11 mouse cellular contexts compared by ENCODE assay signal in genomic region chr6:70967422-70967821, GRCm38 (mm10). TPM values are rescaled to one million over a fixed set of nuclear protein-coding genes. Genes with fewer than 3 reads are reported as not detected.
DNase-seq lines count a peak whose midpoint lies in the region; ATAC-seq and TF ChIP-seq lines count a peak whose summit lies in the region.
"Had no signal": no experiment of that assay in that cellular context is flagged by ENCODE, and none has a peak within 500 bp of the region (broad histone marks: within the 10 kb centered on the region; RNA-seq: fewer than 3 reads in every experiment).

No protein-coding gene starts in this region.

- no peak overlapping the region for H3K9ac ChIP-seq in hindbrain, embryonic 15.5 days
- no peak overlapping the region for H3K9ac ChIP-seq in midbrain, embryonic 15.5 days

- intact Hi-C loops in left cerebral cortex, postnatal 4 days (cut with DNase I), result no loop called here

- no peaks in the 10 kb centered on the region for H3K9me3 ChIP-seq in hindbrain, embryonic 15.5 days
- H3K9me3 ChIP-seq in midbrain, embryonic 15.5 days, result no peaks in the 10 kb centered on the region

- 2% methylated on average over 8 of the region's 8 CpGs for WGBS in hindbrain, embryonic 15.5 days
- 1% methylated on average over 8 of the region's 8 CpGs for WGBS in midbrain, embryonic 15.5 days
- WGBS in cerebellum, adult 2 months, result 5% methylated on average over 8 of the region's 8 CpGs

- peak overlapping the region; percentile 50 for H3K4me2 ChIP-seq in hindbrain, embryonic 15.5 days
- peak overlapping the region; percentile 43 for H3K4me2 ChIP-seq in midbrain, embryonic 15.5 days

- peak; percentile 9 for DNase-seq in kidney, adult 9 months
- no peak for DNase-seq in kidney, adult 8-10 months
- DNase-seq in embryo, embryonic 10.5 days (ENCODE audit: low spot score), result peak; percentile 50
- no peak for DNase-seq in cerebellum, adult 2 months
- DNase-seq in left cerebral cortex, postnatal 4 days, result no peak
- DNase-seq: cerebellum, adult 9-11 months had no signal

- ATAC-seq in hindbrain, embryonic 15.5 days (ENCODE audit: low FRiP score, low read depth), result no peak
- peak; percentile 22; the same call in 1 of the 2 replicates for ATAC-seq in midbrain, embryonic 15.5 days (replicated peaks)
- ATAC-seq in cerebellum, adult (ENCODE audit: insufficient number of reproducible peaks, low FRiP score, low TSS enrichment), result no peak

- TF ChIP-seq POLR2A in cerebellum, adult 2 months (IDR thresholded peaks at IDR 0.05; ENCODE audit: borderline replicate concordance, insufficient read depth, low read length), result no peak

- H3K36me3 ChIP-seq in hindbrain, embryonic 15.5 days, result no peaks in the 10 kb centered on the region
- H3K36me3 ChIP-seq in midbrain, embryonic 15.5 days (replicated peaks), result no peaks in the 10 kb centered on the region

- TF ChIP-seq CTCF in cerebellum, adult 2 months (IDR thresholded peaks at IDR 0.05; ENCODE audit: borderline replicate concordance, insufficient read depth, low read depth, low read length), result no peak

- peaks cover 6% of the 10 kb centered on the region; the same call in 1 of the 2 replicates for H3K4me1 ChIP-seq in hindbrain, embryonic 15.5 days (replicated peaks)
- H3K4me1 ChIP-seq in midbrain, embryonic 15.5 days, result peaks cover 3% of the 10 kb centered on the region; the same call in 1 of the 2 replicates
- no peaks in the 10 kb centered on the region for H3K4me1 ChIP-seq in cerebellum, adult 2 months (ENCODE audit: control insufficient read depth, insufficient read depth, low read length)

- H3K27me3 ChIP-seq in hindbrain, embryonic 15.5 days, result 0 out of 2 replicates have a peak, but pooled peaks cover 6% of the 10 kb centered on the region
- H3K27me3 ChIP-seq in midbrain, embryonic 15.5 days (replicated peaks), result peaks cover 3% of the 10 kb centered on the region
- no peaks in the 10 kb centered on the region; the same call in 1 of the 2 replicates for H3K27me3 ChIP-seq in cerebellum, adult 2 months (ENCODE audit: control insufficient read depth, insufficient read depth, low read length)

- H3K4me3 ChIP-seq in hindbrain, embryonic 15.5 days, result peak overlapping the region; percentile 18
- H3K4me3 ChIP-seq in midbrain, embryonic 15.5 days, result no peak overlapping the region
- H3K4me3 ChIP-seq in cerebellum, adult 2 months (replicated peaks; ENCODE audit: insufficient read depth, low read depth, low read length), result no peak overlapping the region

- H3K27ac ChIP-seq in hindbrain, embryonic 15.5 days (replicated peaks), result no peak overlapping the region
- H3K27ac ChIP-seq in midbrain, embryonic 15.5 days, result no peak overlapping the region
- no peak overlapping the region for H3K27ac ChIP-seq in cerebellum, adult 2 months (ENCODE audit: insufficient read depth, low read length)

RNA-seq across cellular contexts. Expression of gene Foxi3, which starts 11.1 kb away (rescaled TPM):
- polyA plus RNA-seq in hindbrain, embryonic 15.5 days (2015; fragmentation: Nextera tagmentation; extraction: Ambion mirVana), result not detected in 2 replicates
- not detected in 2 replicates for polyA plus RNA-seq in midbrain, embryonic 15.5 days (2015; fragmentation: Nextera tagmentation; extraction: Ambion mirVana)
- polyA plus RNA-seq in cerebellum, adult 2 months (2012; rRNA removed), result not detected in 2 replicates
- total RNA-seq in left cerebral cortex, postnatal 4 days (2021), result not detected
- total RNA-seq: megakaryocyte, adult 5-6 weeks; MEL had no signal

RNA-seq across cellular contexts. Expression of gene Tex37, which starts 48.7 kb away (rescaled TPM):
- polyA plus RNA-seq in hindbrain, embryonic 15.5 days (2015; fragmentation: Nextera tagmentation; extraction: Ambion mirVana), result not detected in 2 replicates
- not detected in 2 replicates for polyA plus RNA-seq in midbrain, embryonic 15.5 days (2015; fragmentation: Nextera tagmentation; extraction: Ambion mirVana)
- not detected in 2 replicates for polyA plus RNA-seq in cerebellum, adult 2 months (2012; rRNA removed)
- not detected for total RNA-seq in left cerebral cortex, postnatal 4 days (2021)
- total RNA-seq: megakaryocyte, adult 5-6 weeks; MEL had no signal

Comparison
In these comparisons a context has a peak if more than half of its experiments do, and no peak if none do; other contexts are left out.
1. DNase-seq: peak in kidney, adult 9 months (single experiment) and embryo, embryonic 10.5 days (single experiment); none in kidney, adult 8-10 months (0 of 2), cerebellum, adult 2 months (0 of 2) and left cerebral cortex, postnatal 4 days (single experiment).